Mouse (Mus musculus) 3134 (cell line): ENCODE results near the gene Srebf2.

Experiments
- DNase-seq: peaks from one replicate; pipeline ENCODE4 v3.0.0-alpha.2; 2011; ENCODE audit warnings: low spot score; ENCODE audit not compliant: insufficient read length; ENCODE audit errors: extremely low read depth

Gene Srebf2

GRCm38 (mm10) chr15:82146770-82147610 is at the start of gene Srebf2:
Gene Srebf2 (plus strand): TSS chr15:82147181.
- DNase-seq, result peak; percentile 99

DNA sequence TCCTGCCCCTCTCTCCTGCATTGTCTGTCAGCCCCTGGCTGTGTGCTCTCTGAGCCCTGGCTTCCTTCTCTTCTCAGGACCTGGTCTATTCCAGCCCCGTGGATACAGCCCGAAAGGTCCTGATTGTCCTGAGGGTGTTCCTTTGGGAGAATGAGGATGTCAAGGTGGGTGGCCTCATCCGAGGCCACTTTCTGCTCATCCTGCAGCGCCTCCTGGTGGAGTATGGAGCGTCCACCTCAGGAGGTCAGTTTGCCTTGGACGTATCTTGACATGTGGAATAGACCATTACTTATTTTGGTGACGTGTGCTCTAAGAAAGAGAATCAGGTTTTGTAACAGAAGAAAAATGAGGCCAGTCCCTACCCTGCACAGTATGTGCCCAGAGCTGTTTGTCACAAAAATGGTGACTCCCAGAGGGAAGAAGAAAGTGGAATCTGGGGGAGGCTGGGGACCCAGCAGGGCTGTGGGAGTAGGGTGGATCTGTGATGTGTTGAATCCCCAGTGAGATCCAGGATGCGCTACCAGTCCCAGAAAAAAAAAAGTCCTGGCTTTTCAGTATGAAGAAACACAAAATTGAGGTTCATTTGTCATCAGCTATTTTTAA is 39.9 kb upstream of the Srebf2 start:
- peak; percentile 43 for DNase-seq

- DNase-seq, result no peak
These were observed 26.4 kb upstream of the Srebf2 start for GRCm38 (mm10) chr15:82120544-82120943.

DNA sequence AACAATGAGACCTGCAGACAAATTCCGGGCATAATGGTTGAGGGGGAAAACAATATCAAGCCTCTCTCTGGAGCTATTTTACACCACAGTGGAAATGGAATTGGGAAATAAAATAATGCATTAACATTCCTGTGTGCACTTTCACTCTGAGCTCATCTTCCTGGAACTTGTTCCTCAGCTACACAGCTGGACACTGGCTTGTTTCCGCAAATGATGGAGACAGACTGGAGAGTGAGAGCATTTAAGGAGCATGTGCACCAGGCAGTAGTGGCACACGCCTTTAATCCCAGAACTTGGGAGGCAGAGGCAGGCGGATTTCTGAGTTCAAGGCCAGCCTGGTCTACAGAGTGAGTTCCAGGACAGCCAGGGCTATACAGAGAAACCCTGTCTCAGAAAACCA is 20.3 kb upstream of the Srebf2 start:
- DNase-seq, result peak; percentile 38

DNA sequence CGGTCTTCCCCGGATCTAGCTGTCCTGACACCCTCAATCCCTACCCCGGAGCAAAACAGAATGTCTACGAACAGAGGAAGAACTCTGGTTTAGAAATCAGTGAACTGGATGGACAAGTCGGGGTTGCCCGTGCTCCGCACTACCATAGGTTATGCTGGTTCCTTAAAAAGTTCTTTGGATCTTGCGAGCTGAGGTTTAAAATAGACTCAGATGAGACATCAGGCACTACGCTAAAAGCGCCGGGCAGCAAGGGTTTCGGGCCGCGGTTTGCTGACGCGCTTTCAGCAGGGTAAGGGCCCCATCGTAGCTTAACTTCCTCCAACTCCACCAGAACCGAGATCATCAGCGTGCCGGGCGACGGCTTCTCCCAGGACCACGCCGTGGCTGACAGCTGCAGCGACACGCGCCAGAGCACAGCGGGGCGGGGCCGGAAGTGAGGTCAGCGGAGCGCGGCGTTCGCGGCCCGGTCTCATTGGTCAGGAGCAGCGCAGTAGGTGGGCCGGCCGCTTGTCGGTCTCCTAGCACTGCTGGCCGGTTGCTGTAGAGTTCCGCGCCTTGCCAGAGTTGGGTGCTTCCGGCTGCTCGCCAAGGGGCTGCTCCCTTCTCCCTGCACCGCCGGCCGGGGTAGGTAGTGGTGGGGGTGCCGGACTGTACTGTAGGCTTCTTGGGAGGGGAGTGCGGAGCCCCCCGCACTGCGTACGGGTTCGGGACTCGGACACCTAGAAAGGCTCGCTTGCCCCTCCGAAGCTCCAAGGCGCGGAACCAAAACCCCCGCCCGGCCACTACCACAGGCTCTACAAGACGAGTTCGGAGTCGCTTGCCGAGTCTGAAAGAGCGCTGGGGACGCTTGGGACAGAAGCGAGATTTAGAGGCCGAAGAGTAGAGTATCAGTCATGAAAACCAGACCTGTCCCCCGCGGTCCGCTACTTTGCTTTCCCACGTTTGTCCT is 19.3 kb upstream of the Srebf2 start, which contains the start of gene Ccdc134:
Ccdc134 (plus strand) TSS at position 497 of the 949 bp plus-strand sequence.
- peak; percentile 98 for DNase-seq

- no peak for DNase-seq
These were observed 18.6 kb upstream of the Srebf2 start for GRCm38 (mm10) chr15:82128398-82128797.

DNA sequence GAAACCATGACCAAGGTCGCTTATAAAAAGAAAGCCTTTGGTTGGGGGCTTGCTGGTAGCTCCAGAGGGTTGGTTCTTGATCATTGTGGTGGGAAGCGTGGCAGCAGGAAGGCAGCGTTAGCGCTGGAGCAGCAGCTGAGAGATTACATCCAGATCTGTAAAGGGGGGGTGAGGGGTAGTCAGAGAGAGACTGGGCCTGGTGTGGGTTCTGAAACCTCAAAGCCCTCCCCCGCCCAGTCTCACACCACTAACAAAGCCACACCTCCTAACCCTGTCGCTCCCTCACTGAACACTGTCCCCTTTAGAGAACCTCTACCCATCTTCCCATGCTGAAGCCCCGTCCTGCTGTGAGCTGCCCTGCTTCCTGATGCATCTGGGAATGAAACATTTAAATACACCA is 16.4 kb upstream of the Srebf2 start:
- no peak for DNase-seq

GRCm38 (mm10) chr15:82135372-82135771 is 11.6 kb upstream of the Srebf2 start:
- no peak for DNase-seq

GRCm38 (mm10) chr15:82138565-82138964 is 8.4 kb upstream of the Srebf2 start:
- peak; percentile 28 for DNase-seq

DNA sequence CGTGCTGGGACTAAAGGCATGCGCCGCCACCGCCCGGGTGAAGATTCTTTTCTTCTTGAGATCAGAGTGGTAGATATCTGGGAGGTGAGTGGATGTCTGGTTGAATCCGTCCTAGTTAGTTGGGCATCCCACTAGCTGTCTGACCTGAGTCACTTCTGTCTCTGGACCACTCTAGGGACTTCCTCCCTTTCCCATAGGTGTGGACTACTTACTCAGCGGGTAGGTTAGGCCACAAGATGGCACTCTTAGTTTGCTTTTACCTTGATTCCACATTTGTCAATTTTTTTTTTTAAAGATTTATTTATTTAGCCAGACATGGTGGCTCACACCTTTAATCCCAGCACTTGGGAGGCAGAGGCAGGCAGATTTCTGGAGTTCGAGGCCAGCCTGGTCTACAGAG is 7.8 kb upstream of the Srebf2 start:
- DNase-seq, result no peak

- DNase-seq, result no peak
These were observed 6.6 kb upstream of the Srebf2 start for GRCm38 (mm10) chr15:82140355-82140754.

DNA sequence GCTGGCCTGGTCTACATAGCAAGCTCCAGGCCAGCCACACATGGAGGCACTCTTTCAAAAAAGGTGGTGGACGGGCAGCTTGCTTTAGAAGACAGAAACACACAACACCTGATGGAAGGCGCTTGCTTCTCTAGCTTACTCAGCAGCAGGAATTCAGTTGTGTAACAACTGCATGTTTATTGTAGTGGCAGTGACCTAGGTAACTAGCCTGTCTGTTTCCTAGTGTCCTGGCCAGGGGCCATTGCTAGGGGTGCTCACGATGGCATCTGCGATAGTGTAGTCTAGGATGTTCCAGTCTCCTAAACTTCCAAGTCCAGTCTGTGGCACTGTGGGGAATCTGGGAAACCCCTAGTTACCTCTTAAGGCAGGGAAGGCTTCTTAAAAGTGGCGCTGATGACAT is 2.8 kb upstream of the Srebf2 start:
- DNase-seq, result no peak

GRCm38 (mm10) chr15:82145408-82145807 is 1.6 kb upstream of the Srebf2 start:
- DNase-seq, result no peak

DNA sequence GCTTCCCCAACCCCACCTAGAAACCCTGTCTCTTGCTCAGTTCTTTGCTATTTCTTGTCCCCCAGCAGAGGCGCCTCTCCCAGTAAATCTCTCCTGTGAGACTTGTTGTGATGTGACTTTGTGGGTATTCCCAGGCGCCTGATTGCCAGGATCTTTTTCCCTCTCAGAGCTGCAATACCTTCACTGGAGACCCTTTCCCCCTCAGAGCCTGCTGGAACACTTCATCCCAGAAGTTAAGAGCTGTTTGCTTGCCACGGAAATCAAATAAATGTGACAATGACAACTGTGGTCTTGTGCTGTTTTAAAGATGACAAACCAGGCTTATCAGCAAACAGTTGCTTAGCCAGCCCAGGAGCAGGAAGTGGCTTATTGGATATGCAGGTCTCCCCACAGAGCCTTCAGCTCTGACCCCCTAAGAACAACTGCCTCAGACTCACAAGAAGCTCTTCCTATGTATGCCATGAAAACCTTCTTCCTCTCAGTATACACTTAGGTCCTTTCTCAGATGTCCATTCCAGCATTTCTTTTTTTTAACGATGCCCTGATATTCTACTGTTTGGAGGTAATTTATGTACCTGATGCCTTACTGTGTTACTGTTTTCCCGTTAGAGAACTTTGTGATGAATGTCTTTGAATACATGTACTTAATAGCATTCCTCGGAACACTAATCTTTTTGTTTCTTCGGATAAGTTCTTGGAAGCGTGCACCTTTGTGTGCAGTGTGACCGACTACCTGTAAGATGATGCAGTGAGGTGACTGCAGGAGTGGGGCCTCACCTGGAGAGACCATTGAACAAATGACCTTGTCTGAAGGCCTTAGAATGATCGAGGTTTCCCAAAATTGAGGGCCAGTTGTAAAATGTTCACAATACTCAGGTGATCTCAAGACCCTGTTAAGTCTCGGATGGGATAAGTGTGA is 871 bp upstream of the Srebf2 start:
- no peak for DNase-seq

DNA sequence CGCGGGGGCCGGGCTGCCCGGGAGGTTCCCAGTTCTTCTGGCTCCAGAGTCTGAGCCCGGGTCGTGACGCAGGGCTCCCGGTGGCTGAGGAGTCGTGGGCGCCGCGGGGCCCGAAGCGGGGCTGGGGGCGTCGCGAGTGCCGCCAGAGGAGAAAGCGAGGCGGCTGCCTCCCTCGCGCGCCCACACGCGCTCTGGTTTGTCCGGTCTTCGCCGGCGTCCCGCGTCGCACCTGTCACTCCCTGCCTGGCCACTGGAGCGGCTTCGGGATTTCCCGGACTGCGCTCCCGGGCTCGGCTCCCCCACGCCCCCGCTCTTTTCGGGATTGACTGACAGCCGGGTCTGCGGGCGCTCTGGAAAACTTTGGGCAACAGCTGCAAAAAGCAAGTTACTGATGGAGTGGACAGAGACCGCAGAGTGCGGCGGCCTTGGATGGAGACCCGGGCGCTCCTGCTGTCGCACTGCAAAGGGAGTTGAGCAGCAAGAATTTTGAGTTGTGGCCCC is 680 bp downstream of the Srebf2 start:
- DNase-seq, result peak; percentile 77

DNA sequence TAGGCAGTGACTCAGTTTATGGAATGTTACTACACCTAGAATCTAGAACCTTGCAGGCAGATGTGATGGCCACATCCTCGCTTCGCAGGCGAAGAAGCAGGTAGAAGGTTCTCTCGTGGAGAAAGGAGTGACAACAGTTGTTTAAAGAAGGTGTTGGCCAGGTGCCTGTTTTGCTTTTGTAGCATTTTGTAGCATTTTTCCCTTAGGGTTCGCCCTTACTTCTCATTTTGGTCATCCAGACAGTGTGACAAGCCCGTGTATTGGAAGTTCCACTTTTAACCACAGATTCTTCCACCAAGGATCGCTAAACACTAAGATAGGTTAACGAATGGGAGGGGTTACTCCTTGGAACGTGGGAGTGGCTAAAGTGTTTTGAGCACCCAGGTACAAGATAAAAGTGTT is 1.5 kb downstream of the Srebf2 start:
- DNase-seq, result no peak

GRCm38 (mm10) chr15:82150042-82150441 is 3.1 kb downstream of the Srebf2 start:
- no peak for DNase-seq

DNA sequence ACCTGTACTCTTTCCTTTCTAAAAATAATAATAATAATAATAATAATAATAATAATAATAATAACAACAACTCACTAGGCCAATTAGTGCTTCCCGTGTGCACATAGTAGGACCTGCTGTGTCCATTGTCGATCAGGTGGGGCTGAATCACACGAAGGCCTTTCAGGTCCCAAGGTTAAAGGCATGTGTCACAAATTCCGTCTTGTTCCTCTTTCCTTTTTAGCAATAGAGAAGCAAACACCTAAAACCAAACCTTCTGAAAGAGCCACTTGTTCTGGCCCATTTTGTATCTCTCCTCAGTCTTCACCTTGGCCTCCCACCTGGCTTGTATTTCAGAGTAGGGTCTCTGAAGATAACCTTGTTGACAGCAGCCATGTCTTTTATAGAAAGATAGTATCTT is 4.2 kb downstream of the Srebf2 start:
- no peak for DNase-seq

DNA sequence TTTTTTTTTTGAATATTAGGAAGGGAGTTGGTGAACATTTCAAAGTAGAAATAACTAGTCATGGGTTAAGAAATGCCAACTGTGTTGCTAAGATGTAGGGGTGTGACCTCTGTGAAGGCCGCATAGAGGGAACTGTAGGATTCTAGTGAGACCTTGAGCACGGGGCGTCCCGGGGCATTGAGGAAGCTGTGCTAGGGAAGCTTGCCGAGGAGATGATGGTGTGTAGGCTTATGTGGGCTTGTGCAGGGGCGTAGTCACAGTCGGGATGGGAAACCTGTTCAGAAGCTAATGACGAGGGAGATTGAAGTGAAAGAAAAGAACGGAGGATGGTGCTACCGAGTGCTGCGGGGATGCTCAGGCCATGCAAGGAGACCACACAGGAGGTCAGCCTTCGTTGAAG is 5.0 kb downstream of the Srebf2 start:
- DNase-seq, result no peak

GRCm38 (mm10) chr15:82152435-82152834 is 5.5 kb downstream of the Srebf2 start:
- no peak for DNase-seq
